Mouse (Mus musculus) layer of hippocampus, adult 2 months (tissue): ENCODE results near the gene Zfp771. TPM values are rescaled to one million over a fixed set of nuclear protein-coding genes. Genes with fewer than 3 reads are reported as not detected.

Source experiments
- DNase-seq, 2 experiments: peaks; one replicate each; pipeline ENCODE4 v3.0.0; 2022; ENCODE audit warnings: low spot score in 2 of 2
- H3K27ac ChIP-seq: fragments of 200-600 bp; 2 replicates; pipeline ENCODE4 v1.8.1; 2022
- H3K4me3 ChIP-seq: fragments of 200-600 bp; 2 replicates; pipeline ENCODE4 v1.8.1; 2022; ENCODE audit warnings: mild to moderate bottlenecking
- CTCF ChIP-seq: fragments of 200-600 bp; conservative IDR thresholded peaks from 2 replicates; pipeline ENCODE4 v1.8.1; 2022; ENCODE audit warnings: antibody characterized with exemption, mild to moderate bottlenecking, moderate library complexity
- total RNA-seq, 2 experiments: library from RNA; stranded (reverse); gene quantifications; 2 replicates each; pipeline ENCODE4 v1.2.3; 2021

Gene Zfp771
- total RNA-seq, 2 experiments from 2014 or later = 68.3 to 69.2 TPM

GRCm38 (mm10) chr7:127211014-127211745, 32.9 kb upstream of the Zfp771 start:
- no peak for TF ChIP-seq CTCF
- H3K27ac ChIP-seq = peak overlapping the region; percentile 15; the same call in 1 of the 2 replicates
- no peak for DNase-seq

DNA sequence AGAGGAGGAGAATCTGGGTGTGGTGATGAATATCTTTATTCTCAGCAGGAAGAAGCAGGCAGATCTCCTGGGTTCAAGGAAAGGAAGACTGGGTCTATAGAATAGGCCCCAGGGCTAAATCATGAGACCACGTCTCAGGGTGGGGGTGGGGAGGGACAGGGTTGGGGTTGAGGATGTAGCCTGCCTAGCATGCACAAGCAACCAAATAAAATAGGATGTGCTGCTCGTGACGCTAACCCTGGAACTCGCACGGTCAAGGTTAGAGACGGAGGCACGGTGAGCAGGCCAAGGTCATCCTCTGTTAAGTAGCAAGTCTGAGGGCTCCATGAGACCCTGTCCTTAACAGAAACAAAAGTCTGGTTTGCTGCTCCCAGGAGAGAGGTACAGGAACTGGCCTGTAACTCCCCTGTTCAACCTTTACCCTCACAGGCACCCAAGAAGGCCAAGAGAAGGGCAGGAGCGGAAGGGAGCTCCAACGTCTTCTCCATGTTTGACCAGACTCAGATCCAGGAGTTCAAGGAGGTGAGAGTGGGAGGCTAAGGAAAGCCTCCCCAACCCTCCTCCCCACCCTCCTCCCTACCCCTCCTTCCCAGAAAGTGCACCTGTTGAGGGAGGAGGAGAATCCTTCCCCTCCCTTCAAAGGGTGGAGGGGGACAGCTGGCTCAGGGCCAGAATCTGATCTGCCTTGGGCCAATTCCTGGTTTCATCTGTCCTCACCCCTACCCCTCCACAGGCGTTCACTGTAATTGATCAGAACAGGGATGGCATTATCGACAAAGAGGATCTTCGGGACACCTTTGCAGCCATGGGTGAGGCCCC, 31.4 kb upstream of the Zfp771 start:
- DNase-seq = no peak
- Histone ChIP-seq H3K4me3 (no peak overlapping the region), H3K27ac (no peak overlapping the region; the same call in 1 of the 2 replicates)
- no peak for TF ChIP-seq CTCF

More at GRCm38 (mm10) chr7:127211014-127211745, 32.9 kb upstream of the Zfp771 start:
- no peak overlapping the region for H3K4me3 ChIP-seq

- TF ChIP-seq CTCF = peak; percentile 86
- peak in 1 of 2 experiments; percentile 51 for DNase-seq
- Histone ChIP-seq H3K27ac (no peak overlapping the region; the same call in 1 of the 2 replicates), H3K4me3 (no peak overlapping the region)
These were observed 30.6 kb upstream of the Zfp771 start for GRCm38 (mm10) chr7:127213485-127213884.

DNA sequence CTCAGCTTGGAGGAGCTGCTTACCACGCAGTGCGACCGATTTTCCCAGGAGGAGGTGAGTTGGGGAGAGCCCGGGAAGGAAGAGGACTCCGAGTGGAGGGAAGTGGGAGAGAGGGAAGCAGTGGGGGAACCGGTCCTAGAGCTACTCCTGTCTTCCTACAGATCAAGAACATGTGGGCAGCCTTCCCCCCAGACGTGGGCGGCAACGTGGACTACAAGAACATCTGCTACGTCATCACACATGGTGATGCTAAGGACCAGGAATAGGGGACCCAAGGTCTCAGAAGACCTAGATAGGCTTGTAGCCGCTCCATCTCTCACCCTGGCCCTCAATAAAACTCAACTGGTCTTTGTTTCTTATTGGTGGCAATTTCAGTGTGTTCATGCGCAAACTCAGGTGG, 30.1 kb upstream of the Zfp771 start:
- TF ChIP-seq CTCF = no peak
- Histone ChIP-seq H3K4me3 (no peak overlapping the region), H3K27ac (no peak overlapping the region; the same call in 1 of the 2 replicates)
- no peak for DNase-seq

DNA sequence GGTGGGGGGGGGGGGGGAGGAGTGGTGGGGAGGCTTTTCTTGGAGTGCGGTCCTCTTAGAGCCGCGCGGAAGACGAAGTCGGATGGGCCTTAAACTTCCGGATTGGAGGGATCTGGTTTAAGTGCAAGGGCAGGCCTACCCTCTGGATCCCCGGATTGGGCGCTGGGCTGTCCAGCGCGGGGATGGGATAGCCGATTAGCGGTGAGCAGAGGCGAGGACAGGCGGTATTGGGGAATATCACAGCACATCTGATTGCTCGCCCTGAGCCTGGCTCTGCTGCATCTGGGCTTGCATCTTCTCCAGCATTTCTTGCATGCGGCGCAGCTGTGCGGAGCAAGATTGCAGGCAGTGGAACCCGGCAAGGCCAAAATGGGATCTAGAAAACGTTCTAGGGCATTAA, 29.6 kb upstream of the Zfp771 start:
- H3K27ac ChIP-seq = peak overlapping the region; percentile 64; the same call in 1 of the 2 replicates
- no peak for DNase-seq
- peak overlapping the region; percentile 54; the same call in 1 of the 2 replicates for H3K4me3 ChIP-seq
- no peak for TF ChIP-seq CTCF

DNA sequence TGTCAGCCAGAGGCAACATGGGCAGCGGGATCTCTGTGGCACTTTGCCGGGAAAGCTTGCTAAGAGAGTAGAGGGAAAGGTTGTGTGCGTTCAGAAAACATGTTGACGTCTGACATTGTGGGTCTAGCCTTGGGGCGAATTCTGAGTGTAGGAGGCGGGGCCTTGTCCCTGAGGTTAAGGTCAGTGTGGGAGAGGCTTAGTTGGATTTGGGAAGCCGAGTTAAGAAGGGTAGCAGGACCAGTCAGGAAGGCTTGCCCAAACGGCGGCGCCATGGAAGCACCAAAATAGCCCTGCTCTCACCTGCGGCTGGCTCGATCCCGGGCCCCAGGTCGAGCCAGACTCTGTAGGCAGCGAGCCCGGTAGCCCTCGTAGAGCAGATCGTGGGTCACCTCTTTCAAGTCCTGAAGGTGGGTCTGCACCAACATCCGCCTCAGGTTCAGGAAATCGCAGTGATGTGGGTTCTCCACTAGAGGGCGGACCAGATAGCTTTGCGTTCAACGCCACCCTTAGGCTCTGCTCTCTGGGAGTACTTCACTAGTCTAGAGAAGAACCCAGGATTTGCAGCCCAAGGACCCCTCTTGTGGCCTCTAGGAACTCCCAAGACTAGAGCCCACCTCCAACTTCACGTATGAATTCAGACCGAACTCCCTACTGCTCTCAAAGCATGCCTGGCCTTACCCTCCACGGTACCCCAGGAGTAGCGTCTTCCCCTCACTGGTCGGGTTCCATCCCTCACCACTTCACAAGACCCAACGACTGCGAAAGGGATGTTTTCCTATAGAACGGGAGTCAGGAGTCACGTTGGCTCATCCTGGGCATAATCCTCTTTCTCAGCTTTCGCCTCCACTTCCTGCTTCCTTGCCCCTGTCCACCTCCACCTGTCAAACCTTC, 28.8 kb upstream of the Zfp771 start:
- no peak for DNase-seq

DNA sequence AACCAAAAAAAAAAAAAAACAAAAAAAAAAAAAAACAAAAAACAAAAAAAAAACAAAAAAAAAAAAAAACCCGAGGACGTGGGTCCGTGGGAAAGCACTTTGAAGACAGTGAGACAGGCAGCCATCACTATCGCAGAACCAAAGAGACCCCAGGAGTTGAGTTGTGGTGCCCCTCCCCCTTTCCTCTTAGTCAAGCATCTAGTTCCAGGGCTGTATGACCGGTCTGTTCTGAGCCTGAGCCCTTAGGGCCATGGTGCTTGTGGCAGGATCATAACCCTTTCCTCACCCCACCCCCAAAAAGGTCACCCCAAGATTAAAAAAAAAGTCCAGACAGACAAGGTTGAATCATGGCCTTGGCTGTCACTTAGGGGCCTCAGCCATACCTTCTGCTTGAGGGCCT, 27.8 kb upstream of the Zfp771 start:
- Histone ChIP-seq H3K27ac (no peak overlapping the region), H3K4me3 (no peak overlapping the region)
- DNase-seq = no peak
- no peak for TF ChIP-seq CTCF

More for the DNA sequence above, 28.8 kb upstream of the Zfp771 start:
- peak overlapping the region; percentile 54 for H3K4me3 ChIP-seq
- peak; percentile 91 for TF ChIP-seq CTCF
- peak overlapping the region; percentile 64; the same call in 1 of the 2 replicates for H3K27ac ChIP-seq

- Histone ChIP-seq H3K27ac (no peak overlapping the region), H3K4me3 (no peak overlapping the region)
- no peak for TF ChIP-seq CTCF
- DNase-seq = no peak
These were observed 26.6 kb upstream of the Zfp771 start for GRCm38 (mm10) chr7:127217475-127217874.

- no peak for TF ChIP-seq CTCF
- no peak overlapping the region for H3K27ac ChIP-seq
- no peak for DNase-seq
- no peak overlapping the region for H3K4me3 ChIP-seq
These were observed 26.0 kb upstream of the Zfp771 start for GRCm38 (mm10) chr7:127217901-127218642.

GRCm38 (mm10) chr7:127218670-127219069, 25.4 kb upstream of the Zfp771 start:
- DNase-seq = no peak
- H3K27ac ChIP-seq = no peak overlapping the region
- no peak overlapping the region for H3K4me3 ChIP-seq
- no peak for TF ChIP-seq CTCF

- H3K4me3 ChIP-seq = no peak overlapping the region
- no peak overlapping the region for H3K27ac ChIP-seq
- TF ChIP-seq CTCF = no peak
- DNase-seq = no peak
These were observed 23.6 kb upstream of the Zfp771 start for GRCm38 (mm10) chr7:127220440-127220839.

- H3K27ac ChIP-seq = no peak overlapping the region
- no peak for DNase-seq
- H3K4me3 ChIP-seq = no peak overlapping the region
- no peak for TF ChIP-seq CTCF
These were observed 21.0 kb upstream of the Zfp771 start for GRCm38 (mm10) chr7:127223106-127223505.
